Mouse (Mus musculus) forebrain, embryonic 12.5 days (tissue): ENCODE measurements around the gene Vars2. TPM values are rescaled to one million over a fixed set of nuclear protein-coding genes. Genes with fewer than 3 reads are reported as not detected.

Experiments
- ATAC-seq: fragments of 200-750 bp; cut with Nextera tagmentation; 2 replicates; pipeline ENCODE4 v1.8.0; 2017; ENCODE audit warnings: moderate TSS enrichment; ENCODE audit not compliant: low FRiP score
- H3K27ac ChIP-seq: fragments of 300-500 bp; sonication (generic); 2 replicates; pipeline ENCODE4 v1.5.1; 2016; ENCODE audit warnings: mild to moderate bottlenecking
- H3K27me3 ChIP-seq: fragments of 300-500 bp; sonication (generic); 2 replicates; pipeline ENCODE4 v1.6.1; 2016; ENCODE audit warnings: mild to moderate bottlenecking
- H3K36me3 ChIP-seq: fragments of 300-500 bp; sonication (generic); replicated peaks from 2 replicates; pipeline ENCODE4 v1.6.1; 2016; ENCODE audit warnings: mild to moderate bottlenecking
- H3K4me1 ChIP-seq: fragments of 300-500 bp; sonication (generic); 2 replicates; pipeline ENCODE4 v1.6.1; 2016
- H3K4me2 ChIP-seq: fragments of 300-500 bp; sonication (generic); 2 replicates; pipeline ENCODE4 v1.6.1; 2016; ENCODE audit warnings: mild to moderate bottlenecking, moderate library complexity
- H3K4me3 ChIP-seq: fragments of 300-500 bp; sonication (generic); replicated peaks from 2 replicates; pipeline ENCODE4 v1.5.1; 2016; ENCODE audit warnings: mild to moderate bottlenecking
- H3K9ac ChIP-seq: fragments of 300-500 bp; sonication (generic); 2 replicates; pipeline ENCODE4 v1.6.1; 2016; ENCODE audit warnings: mild to moderate bottlenecking
- H3K9me3 ChIP-seq: fragments of 300-500 bp; sonication (generic); 2 replicates; pipeline ENCODE4 v1.6.1; 2016
- WGBS: fragments of 180-500 bp; shearing (Covaris S2); methylation state at CpG from one replicate; pipeline ENCODE4 v1.1.7; 2016; 5-methylcytosine and 5-hydroxymethylcytosine counted together
- polyA plus RNA-seq: library from polyadenylated mRNA; unstranded; fragments of >200 nt; fragmentation: Nextera tagmentation; extraction: Ambion mirVana; gene quantifications from 2 replicates; pipeline ENCODE4 v1.2.1, GENCODE M21; 2016

Gene Vars2
- 16.8 and 22.3 TPM in 2 replicates for polyA plus RNA-seq

DNA sequence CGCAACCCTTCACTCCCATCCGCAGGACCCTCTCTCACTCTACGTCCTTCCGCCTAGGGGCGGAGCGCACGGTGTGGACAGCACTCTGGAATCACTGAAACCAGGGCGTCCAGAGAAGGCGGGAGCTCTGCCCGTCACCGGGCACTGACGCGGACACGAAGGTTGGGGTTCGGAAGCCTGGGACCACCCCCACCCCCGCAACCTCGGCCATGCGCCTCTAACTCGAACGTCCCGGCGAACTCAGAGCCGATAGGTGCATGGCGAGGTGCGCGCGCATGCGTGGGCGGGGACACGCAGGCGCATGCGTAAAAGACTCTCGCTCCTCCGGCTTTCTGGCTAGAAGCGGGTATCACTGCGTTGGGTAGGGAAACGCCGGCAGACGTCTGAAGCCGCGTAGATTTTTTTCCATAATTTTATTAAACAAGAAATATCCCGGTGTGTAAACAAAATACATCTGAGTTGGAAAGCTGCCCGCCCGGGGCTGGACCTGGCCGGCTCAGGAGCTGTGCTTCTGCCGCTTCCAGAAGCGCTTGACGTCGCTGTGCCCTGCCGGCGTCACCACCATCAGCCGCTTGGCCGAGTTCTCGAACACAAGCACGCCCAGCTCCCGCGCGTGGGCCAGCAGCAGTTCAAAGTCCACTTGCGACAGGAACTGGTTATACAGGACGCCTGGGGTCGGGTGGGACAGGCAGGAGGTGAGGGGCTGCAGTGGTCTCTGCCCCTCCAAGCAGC lies at the start of gene Vars2:
Vars2 (minus strand) TSS at position 259 of the 732 bp plus-strand sequence.
- Histone ChIP-seq H3K4me2 (peak within 1 kb of the TSS; percentile 93), H3K4me3 (peak within 1 kb of the TSS; percentile 77), H3K36me3 (peaks cover 40% of the 10 kb centered on the region), H3K9me3 (no peaks in the 10 kb centered on the region), H3K4me1 (peaks cover 22% of the 10 kb centered on the region), H3K9ac (peak within 1 kb of the TSS; percentile 82), H3K27ac (peak within 1 kb of the TSS; percentile 81), H3K27me3 (no peaks in the 10 kb centered on the region)
- WGBS = under 1% methylated on average over 61 of the region's 61 CpGs
- ATAC-seq = peak; percentile 91

DNA sequence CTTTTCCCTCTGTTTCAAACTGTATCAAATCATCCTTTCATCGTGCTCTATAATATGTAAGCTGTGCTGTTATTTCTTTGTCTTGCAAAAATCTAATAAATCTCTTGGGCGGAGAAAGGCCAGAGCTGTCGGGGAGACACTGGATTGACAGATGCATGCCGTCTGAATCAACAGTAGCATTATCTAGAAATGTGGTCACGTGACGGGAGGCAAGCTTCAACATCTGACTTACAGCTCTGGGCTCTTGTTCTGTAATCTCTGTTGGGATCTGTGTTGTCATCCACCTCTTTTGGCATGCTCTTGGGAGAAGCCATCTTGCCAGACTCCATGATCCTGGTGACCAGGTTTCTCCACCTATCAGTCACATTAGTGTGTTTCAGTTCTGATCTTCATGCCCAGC lies 49.7 kb upstream of the Vars2 start:
- Histone ChIP-seq H3K9me3 (no peaks in the 10 kb centered on the region), H3K27ac (no peak overlapping the region), H3K36me3 (no peaks in the 10 kb centered on the region), H3K4me2 (no peak overlapping the region), H3K9ac (no peak overlapping the region), H3K4me1 (peaks cover 12% of the 10 kb centered on the region), H3K4me3 (no peak overlapping the region), H3K27me3 (no peaks in the 10 kb centered on the region)
- ATAC-seq = no peak
- WGBS = 94% methylated on average over 6 of the region's 6 CpGs

GRCm38 (mm10) chr17:35716114-35716513 lies 48.7 kb upstream of the Vars2 start:
- Histone ChIP-seq H3K27me3 (no peaks in the 10 kb centered on the region), H3K4me2 (no peak overlapping the region), H3K27ac (no peak overlapping the region), H3K4me3 (no peak overlapping the region), H3K36me3 (no peaks in the 10 kb centered on the region), H3K4me1 (peaks cover 16% of the 10 kb centered on the region), H3K9ac (no peak overlapping the region), H3K9me3 (no peaks in the 10 kb centered on the region)
- ATAC-seq = no peak
- WGBS = 88% methylated on average over 3 of the region's 3 CpGs

GRCm38 (mm10) chr17:35710705-35711347 lies 43.4 kb upstream of the Vars2 start:
- peak; percentile 89 for ATAC-seq
- H3K27ac ChIP-seq = peak overlapping the region; percentile 88
- peaks cover 30% of the 10 kb centered on the region for H3K4me1 ChIP-seq
- no peaks in the 10 kb centered on the region for H3K36me3 ChIP-seq
- no peak overlapping the region; the same call in 1 of the 2 replicates for H3K4me3 ChIP-seq
- H3K9ac ChIP-seq = no peak overlapping the region; the same call in 1 of the 2 replicates
- no peaks in the 10 kb centered on the region for H3K27me3 ChIP-seq
- 16% methylated on average over 8 of the region's 8 CpGs for WGBS
- H3K9me3 ChIP-seq = no peaks in the 10 kb centered on the region
- peak overlapping the region; percentile 40 for H3K4me2 ChIP-seq

GRCm38 (mm10) chr17:35708611-35709010 lies 41.2 kb upstream of the Vars2 start:
- H3K4me2 ChIP-seq = no peak overlapping the region
- no peaks in the 10 kb centered on the region for H3K9me3 ChIP-seq
- no peak overlapping the region for H3K4me3 ChIP-seq
- 79% methylated on average over 2 of the region's 2 CpGs for WGBS
- no peaks in the 10 kb centered on the region for H3K27me3 ChIP-seq
- H3K36me3 ChIP-seq = no peaks in the 10 kb centered on the region
- ATAC-seq = no peak
- no peak overlapping the region for H3K9ac ChIP-seq
- no peak overlapping the region for H3K27ac ChIP-seq
- peaks cover 52% of the 10 kb centered on the region for H3K4me1 ChIP-seq

GRCm38 (mm10) chr17:35707929-35708328 lies 40.5 kb upstream of the Vars2 start:
- Histone ChIP-seq H3K9me3 (no peaks in the 10 kb centered on the region), H3K4me3 (no peak overlapping the region), H3K27ac (no peak overlapping the region), H3K4me2 (no peak overlapping the region), H3K4me1 (peaks cover 52% of the 10 kb centered on the region), H3K27me3 (no peaks in the 10 kb centered on the region), H3K9ac (no peak overlapping the region), H3K36me3 (no peaks in the 10 kb centered on the region)
- ATAC-seq = no peak
- 64% methylated on average over 7 of the region's 7 CpGs for WGBS

DNA sequence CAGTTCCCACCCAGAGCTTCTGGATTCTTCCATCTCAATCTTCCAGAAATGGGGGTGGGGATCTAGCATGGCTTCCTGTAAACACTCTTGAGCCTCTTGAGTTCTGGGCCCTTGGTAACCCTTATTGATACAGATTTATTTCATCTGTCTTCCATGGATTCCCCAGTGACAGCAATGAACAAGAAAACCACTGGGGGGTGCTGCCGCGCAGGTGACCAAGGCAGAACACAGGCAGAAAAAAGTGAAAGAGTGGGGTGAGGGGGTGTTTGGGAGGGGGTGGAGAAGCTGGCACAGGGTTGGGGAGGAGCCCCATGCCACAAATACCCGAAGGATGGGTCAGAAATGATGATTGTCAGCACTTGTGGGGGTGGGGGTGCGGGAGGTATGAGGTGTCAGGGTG lies 38.4 kb upstream of the Vars2 start:
- H3K9ac ChIP-seq = no peak overlapping the region
- ATAC-seq = no peak
- no peak overlapping the region for H3K4me2 ChIP-seq
- H3K36me3 ChIP-seq = no peaks in the 10 kb centered on the region
- H3K27ac ChIP-seq = peak overlapping the region; percentile 99
- no peaks in the 10 kb centered on the region for H3K27me3 ChIP-seq
- 23% methylated on average over 4 of the region's 4 CpGs for WGBS
- H3K4me1 ChIP-seq = peaks cover 53% of the 10 kb centered on the region
- no peaks in the 10 kb centered on the region for H3K9me3 ChIP-seq
- no peak overlapping the region for H3K4me3 ChIP-seq

DNA sequence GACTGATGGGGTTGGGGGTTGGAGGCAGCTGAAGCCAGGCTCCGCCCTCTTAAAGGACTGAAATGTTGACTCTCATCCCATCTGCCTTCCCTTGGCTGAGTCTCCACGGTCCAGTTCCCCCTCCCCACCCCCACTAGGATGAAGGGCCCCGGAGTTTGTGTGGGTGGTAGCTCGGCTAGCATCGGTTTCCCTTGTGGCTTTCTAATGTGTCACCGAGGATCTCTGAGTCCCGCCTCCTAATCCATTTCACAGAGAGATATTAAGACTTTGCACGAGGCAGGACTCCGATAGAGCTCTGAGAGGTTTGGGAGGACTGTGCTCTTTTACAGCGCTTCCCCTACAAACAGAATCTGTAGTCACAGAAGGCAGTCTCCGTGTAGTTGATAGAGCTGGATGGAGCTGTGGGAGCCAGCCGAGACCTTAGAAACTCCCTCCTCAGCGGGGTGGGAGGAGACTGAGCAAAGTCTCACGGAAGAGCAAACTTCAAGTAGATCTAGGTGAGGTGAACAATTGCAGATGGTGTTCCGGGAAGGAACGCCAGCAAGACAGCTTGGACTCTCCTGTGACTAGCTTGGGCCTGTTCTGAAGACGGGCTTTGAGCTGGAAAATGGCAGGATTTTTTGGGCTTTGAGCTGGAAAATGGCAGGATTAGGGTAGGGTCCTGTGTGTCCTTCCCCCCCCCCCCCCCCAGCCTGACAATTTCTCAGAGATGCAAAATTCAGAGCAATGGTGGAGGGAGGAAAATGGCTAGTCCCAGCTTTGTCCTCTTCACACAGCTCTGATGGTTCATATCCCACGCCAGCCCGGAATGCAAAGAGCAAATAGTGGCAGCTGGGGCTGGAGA lies 37.5 kb upstream of the Vars2 start, which contains the start of gene Ddr1:
Ddr1 (minus strand) TSS at position 1 of the 844 bp plus-strand sequence.
- H3K36me3 ChIP-seq = no peaks in the 10 kb centered on the region
- H3K9ac ChIP-seq = peak within 1 kb of the TSS; percentile 94
- peak within 1 kb of the TSS; percentile 99 for H3K27ac ChIP-seq
- WGBS = 3% methylated on average over 19 of the region's 19 CpGs
- H3K9me3 ChIP-seq = no peaks in the 10 kb centered on the region
- H3K27me3 ChIP-seq = no peaks in the 10 kb centered on the region
- H3K4me1 ChIP-seq = peaks cover 47% of the 10 kb centered on the region
- H3K4me3 ChIP-seq = peak within 1 kb of the TSS; percentile 72
- peak; percentile 72 for ATAC-seq
- H3K4me2 ChIP-seq = peak within 1 kb of the TSS; percentile 88

DNA sequence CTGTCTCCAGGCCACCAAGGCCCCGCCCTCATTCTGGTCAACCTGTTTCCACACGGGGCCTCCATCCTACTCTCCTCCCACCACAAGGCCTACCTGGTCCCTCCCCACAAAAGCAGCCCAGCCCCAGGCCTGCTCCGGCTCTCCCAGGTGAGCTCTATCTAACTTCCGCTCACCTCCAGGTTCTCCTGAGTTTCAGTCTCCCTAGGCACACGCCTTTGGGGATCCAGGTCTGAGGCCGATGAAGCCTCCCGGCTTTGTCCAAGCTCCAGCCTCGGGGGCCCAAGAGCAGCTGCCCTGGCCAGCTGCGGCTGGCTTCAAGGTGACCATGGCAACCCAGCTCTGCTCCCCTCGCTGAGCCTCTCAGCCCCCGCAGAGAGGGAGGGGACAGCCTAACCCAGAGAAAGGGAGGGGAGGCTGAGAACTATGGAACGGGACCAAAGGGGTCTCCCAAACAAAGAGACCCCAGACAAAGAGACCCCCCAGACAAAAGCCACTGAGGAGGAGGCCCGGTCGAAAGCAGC lies 36.4 kb upstream of the Vars2 start:
- Histone ChIP-seq H3K4me1 (peaks cover 57% of the 10 kb centered on the region), H3K9ac (peak overlapping the region; percentile 94), H3K4me2 (peak overlapping the region; percentile 88), H3K27ac (peak overlapping the region; percentile 99), H3K4me3 (peak overlapping the region; percentile 72), H3K9me3 (no peaks in the 10 kb centered on the region), H3K36me3 (peaks cover 6% of the 10 kb centered on the region; the same call in 1 of the 2 replicates), H3K27me3 (no peaks in the 10 kb centered on the region)
- peak; percentile 84 for ATAC-seq
- WGBS = under 1% methylated on average over 14 of the region's 14 CpGs

DNA sequence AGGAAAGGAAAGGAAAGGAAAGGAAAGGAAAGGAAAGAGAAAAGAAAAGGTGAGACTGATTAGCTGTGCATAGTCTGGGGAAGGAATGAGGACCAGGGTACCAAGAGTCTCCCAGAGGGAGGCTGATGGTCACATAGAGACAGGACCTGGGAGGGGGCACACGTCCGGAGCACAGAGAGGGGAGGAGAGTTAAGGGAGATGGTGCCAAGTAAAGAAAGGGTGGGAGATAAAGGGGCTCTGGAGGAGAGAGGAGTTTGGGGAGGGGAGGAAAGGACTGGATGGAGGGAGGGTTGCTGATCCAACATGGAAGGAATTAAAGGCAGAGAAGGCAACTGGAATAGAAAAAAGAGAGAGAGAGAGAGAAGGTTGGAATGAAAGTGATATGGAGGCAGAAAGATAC lies 35.7 kb upstream of the Vars2 start:
- H3K4me1 ChIP-seq = peaks cover 60% of the 10 kb centered on the region

GRCm38 (mm10) chr17:35702605-35703004 lies 35.2 kb upstream of the Vars2 start:
- H3K9ac ChIP-seq = peak overlapping the region; percentile 94
- H3K4me2 ChIP-seq = peak overlapping the region; percentile 88
- peak overlapping the region; percentile 72 for H3K4me3 ChIP-seq
- H3K27me3 ChIP-seq = no peaks in the 10 kb centered on the region
- peaks cover 6% of the 10 kb centered on the region; the same call in 1 of the 2 replicates for H3K36me3 ChIP-seq
- WGBS = 0% methylated on average over 4 of the region's 4 CpGs
- H3K9me3 ChIP-seq = no peaks in the 10 kb centered on the region
- no peak for ATAC-seq
- peak overlapping the region; percentile 99 for H3K27ac ChIP-seq
- H3K4me1 ChIP-seq = peaks cover 63% of the 10 kb centered on the region

More for the DNA sequence above, 35.7 kb upstream of the Vars2 start:
- ATAC-seq = no peak
- Histone ChIP-seq H3K36me3 (peaks cover 6% of the 10 kb centered on the region; the same call in 1 of the 2 replicates), H3K9ac (peak overlapping the region; percentile 94), H3K4me3 (peak overlapping the region; percentile 72), H3K4me2 (peak overlapping the region; percentile 88), H3K9me3 (no peaks in the 10 kb centered on the region), H3K27ac (peak overlapping the region; percentile 99), H3K27me3 (no peaks in the 10 kb centered on the region)
- WGBS = 0% methylated on average over 2 of the region's 2 CpGs
